Mouse (Mus musculus): ENCODE results near the gene Capn12.

DNA sequence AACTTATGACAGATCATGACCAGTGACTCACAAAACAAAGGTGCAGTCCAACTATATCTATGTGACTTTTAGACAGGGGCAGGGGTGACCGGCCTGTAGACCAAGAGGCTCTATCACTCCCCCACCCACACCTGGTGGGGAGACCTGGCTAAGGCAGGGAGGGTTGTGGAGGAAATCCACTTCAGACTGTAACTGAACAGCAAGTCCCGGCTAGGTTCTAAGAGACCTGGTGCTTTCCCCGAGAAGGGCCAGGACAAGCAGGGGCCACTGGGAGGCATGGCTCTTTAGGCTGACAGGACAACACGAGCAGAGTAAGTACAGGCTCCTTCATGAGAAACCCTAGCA lies 50.4 kb downstream of the Capn12 start:
- TF ChIP-seq ZNF384 (IDR thresholded peaks at IDR 0.05; ENCODE audit: low read depth, low read length) (no peak), CHD2 (IDR thresholded peaks at IDR 0.05; ENCODE audit: low read depth, low read length) (no peak), HCFC1 (IDR thresholded peaks at IDR 0.05; ENCODE audit: borderline replicate concordance, insufficient read depth, low read length) (no peak)

Measured in ES-E14 (cell line).